Mouse (Mus musculus) bone marrow, adult 2 months (tissue): Measurements from ENCODE around the gene Armc2.

Source experiments
- CTCF ChIP-seq: fragments of 200-500 bp; IDR thresholded peaks from 2 replicates; pipeline ENCODE4 v1.5.1; 2011; ENCODE audit warnings: low read length, control low read depth; ENCODE audit not compliant: control insufficient read depth, insufficient read depth
- POLR2A ChIP-seq: fragments of 200-500 bp; IDR thresholded peaks from 2 replicates; pipeline ENCODE4 v1.6.1; 2011; ENCODE audit warnings: low read depth, mild to moderate bottlenecking, control low read depth, low read length, borderline replicate concordance; ENCODE audit not compliant: control insufficient read depth

GRCm38 (mm10) chr10:42064446-42064845, 46.2 kb upstream of the Armc2 start:
- TF ChIP-seq POLR2A: no peak
- TF ChIP-seq CTCF: no peak
